Mouse (Mus musculus): ENCODE data around the gene Clec12a. TPM values are rescaled to one million over a fixed set of nuclear protein-coding genes. Genes with fewer than 3 reads are reported as not detected.

The Clec12a gene
- polyA plus RNA-seq, 1 experiment: 0.14 TPM

DNA sequence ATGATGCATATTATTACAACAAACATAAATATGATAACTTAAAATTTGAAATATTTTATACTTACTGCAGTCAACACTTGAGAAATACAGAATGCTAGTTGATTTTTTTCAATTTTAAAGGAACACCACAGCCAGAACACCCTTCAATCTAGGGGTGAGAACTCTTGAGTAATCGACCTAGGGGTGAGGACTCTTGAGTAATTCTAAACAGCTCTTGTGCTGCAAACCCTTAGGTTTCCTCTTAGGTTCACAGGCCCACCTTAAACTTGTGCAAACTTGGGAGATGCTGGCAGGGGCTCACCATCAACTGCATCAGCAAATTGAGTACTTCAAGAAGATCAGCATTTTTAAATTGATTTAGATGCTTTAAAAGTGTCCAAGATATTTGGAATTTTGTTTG, 4.7 kb upstream of the Clec12a start:
- TF ChIP-seq CTCF (IDR thresholded peaks at IDR 0.05; ENCODE audit: borderline replicate concordance, extremely low read depth, insufficient read depth, insufficient read length) (no peak), POLR2A (IDR thresholded peaks at IDR 0.05; ENCODE audit: borderline replicate concordance, extremely low read depth, insufficient read depth, insufficient read length, poor library complexity, severe bottlenecking) (no peak)
- DNase-seq (ENCODE audit: low read depth): no peak

DNA sequence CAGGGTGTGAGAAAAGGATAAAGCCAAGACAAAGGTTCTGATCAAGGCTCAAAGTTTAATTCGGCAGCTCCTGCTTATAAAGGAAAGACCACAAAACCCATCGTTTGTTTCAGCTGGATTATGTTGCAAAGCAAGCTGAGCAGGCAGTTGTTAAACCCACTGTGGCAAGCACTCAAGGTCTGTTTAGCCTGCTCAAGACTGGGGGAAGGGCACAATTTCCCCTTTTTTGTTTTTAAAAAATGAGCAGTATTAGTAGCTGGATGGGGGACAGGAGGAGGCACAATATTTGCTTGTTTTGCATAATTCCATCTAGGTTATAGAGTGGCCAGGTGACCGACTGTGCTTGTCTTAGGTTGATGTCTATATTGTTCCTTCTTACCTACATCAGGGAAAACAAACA, 1.9 kb downstream of the Clec12a start:
- TF ChIP-seq POLR2A (IDR thresholded peaks at IDR 0.05; ENCODE audit: borderline replicate concordance, extremely low read depth, insufficient read depth, insufficient read length, poor library complexity, severe bottlenecking) (no peak), CTCF (IDR thresholded peaks at IDR 0.05; ENCODE audit: borderline replicate concordance, extremely low read depth, insufficient read depth, insufficient read length) (no peak)

DNA sequence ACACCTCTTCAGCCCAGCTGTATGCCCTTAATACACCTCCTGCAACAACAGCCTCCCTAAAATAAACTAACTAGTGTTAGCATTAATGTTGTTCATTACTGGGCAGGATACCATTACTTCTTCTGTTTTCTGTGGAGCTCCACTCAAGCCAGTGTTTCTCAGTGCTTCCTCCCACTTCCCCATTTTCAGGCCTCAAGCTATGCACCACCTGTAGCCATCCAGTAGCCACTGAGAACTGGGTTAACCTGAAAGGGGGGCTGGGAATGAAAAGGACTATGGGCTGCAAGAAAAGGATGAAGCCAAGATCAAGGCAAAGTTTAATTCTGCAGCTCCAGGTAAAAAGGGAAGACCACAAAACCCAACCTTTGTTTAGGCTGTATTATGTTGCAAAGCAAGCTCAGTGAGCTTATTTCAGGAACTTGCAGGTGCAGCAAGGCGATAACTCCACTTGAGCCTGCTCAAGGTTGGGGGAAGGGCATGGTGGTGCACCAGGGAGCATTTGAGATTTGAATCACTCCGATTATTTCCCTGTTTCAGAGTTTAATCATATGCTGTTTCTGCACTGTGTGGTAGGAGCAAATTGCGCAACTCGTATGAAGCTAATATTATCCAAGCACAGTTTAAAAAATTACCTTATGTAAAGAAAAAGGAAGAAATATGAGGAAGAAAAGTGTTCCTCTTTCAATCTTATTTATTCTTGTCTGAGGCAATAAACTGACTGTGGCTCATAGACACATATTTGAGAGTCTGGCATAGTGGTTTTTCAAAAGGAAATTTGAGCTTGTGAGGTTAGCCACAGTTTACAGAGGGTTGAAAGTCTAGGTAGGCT, 7.2 kb downstream of the Clec12a start:
- no peak for TF ChIP-seq POLR2A (IDR thresholded peaks at IDR 0.05; ENCODE audit: borderline replicate concordance, extremely low read depth, insufficient read depth, insufficient read length, poor library complexity, severe bottlenecking)
- DNase-seq (ENCODE audit: low read depth): no peak

More for the DNA sequence above, 1.9 kb downstream of the Clec12a start:
- DNase-seq (ENCODE audit: low read depth): no peak

DNA sequence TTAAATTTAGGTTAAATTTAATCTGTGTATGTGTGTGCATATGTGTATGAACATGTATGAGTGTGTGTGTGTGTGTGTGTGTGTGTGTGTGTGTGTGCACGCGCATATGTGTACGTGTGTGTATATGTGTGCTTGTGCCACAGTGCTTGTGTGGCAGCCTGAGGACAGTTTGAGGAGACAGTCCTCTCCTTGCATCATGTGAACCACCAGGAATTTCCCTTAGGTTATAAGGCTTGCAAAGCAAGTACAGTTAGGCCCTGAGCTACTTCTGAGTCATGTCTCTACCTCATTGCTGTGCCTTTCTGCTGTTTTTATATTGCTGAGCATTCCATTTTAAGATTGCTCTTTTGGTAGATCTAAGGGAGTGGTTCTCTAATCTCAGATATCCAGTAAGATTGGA, 8.6 kb downstream of the Clec12a start:
- no peak for DNase-seq (ENCODE audit: low read depth)
- TF ChIP-seq CTCF (IDR thresholded peaks at IDR 0.05; ENCODE audit: borderline replicate concordance, extremely low read depth, insufficient read depth, insufficient read length) (no peak), POLR2A (IDR thresholded peaks at IDR 0.05; ENCODE audit: borderline replicate concordance, extremely low read depth, insufficient read depth, insufficient read length, poor library complexity, severe bottlenecking) (no peak)

DNA sequence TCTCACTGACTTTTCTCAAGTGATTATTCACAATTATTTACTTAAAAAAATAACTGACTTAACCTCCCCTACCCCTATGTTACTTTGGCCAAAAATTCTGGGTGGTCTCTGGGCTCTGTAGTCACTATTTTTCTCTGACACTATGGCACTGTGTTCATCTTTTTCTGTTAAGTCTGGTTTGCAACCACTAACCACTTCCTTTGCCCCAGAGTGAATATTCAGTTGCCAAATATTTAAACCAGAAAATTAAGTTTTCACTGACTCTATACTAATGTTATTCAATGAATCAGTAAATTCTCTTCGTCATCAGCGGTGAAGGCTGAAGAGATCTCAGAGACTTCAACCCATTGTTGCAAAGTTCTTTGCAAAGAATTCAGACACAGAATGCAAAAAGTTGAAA, 13.3 kb downstream of the Clec12a start:
- DNase-seq (ENCODE audit: low read depth): no peak
- no peak for TF ChIP-seq POLR2A (IDR thresholded peaks at IDR 0.05; ENCODE audit: borderline replicate concordance, extremely low read depth, insufficient read depth, insufficient read length, poor library complexity, severe bottlenecking)
- TF ChIP-seq CTCF (IDR thresholded peaks at IDR 0.05; ENCODE audit: borderline replicate concordance, extremely low read depth, insufficient read depth, insufficient read length): no peak

DNA sequence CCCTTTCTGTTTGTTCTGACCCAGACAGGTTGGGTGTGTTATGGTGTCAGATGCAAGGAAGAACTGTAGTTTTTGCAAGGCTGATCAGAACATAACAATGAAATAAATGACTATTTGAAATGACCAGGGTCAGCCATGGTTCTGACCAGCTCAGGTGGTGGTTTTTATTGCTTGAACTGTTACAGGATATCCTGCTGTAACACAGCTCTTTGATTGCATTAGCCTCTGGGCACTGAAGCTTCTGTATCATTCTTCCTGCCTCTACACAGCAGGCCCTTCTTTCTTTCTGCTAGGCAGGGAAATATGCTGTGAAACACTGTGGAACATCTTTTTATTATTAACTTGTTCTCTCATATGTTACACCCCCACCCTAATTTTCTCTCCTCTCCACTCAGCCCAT, 13.9 kb downstream of the Clec12a start:
- TF ChIP-seq CTCF (IDR thresholded peaks at IDR 0.05; ENCODE audit: borderline replicate concordance, extremely low read depth, insufficient read depth, insufficient read length) (no peak), POLR2A (IDR thresholded peaks at IDR 0.05; ENCODE audit: borderline replicate concordance, extremely low read depth, insufficient read depth, insufficient read length, poor library complexity, severe bottlenecking) (no peak)
- DNase-seq (ENCODE audit: low read depth): no peak

DNA sequence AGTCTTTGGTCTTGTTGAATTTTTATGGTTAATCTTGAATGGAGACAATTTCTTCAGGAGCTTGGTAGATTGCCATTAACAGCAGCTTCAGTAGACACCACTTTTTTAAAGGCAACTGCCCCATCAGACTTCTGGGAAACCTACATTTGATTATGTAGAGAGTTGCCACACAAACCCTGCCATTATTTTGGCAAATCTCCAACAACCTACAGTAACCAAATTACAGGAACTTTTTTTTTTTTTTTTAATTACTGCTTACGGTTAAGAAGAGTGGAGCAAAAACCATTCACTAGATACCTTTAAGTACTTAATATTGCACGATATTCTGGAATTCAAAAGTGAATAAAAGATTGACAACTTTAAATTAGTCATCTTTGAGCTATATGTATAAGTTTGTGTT, 17.0 kb downstream of the Clec12a start:
- no peak for DNase-seq (ENCODE audit: low read depth)
- TF ChIP-seq POLR2A (IDR thresholded peaks at IDR 0.05; ENCODE audit: borderline replicate concordance, extremely low read depth, insufficient read depth, insufficient read length, poor library complexity, severe bottlenecking) (no peak), CTCF (IDR thresholded peaks at IDR 0.05; ENCODE audit: borderline replicate concordance, extremely low read depth, insufficient read depth, insufficient read length) (no peak)

DNA sequence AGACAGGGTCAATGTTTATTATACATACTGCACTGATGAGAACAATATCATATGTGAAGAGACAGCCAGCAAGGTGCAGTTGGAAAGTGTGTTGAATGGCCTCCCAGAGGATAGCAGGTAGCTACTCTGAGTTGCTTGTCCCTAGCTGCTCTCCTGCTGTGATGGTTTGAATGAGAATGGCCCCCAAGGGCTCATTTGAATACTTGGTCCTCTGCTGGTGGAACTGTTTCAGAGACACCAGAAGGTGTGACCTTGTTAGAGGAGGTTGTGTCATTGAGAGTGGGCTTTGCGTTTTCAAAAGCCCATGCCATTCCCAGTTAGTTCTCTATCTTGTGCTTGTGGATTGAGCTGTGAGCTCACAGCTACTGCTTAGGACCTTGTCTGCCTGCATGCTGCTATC, 21.5 kb downstream of the Clec12a start:
- no peak for TF ChIP-seq CTCF (IDR thresholded peaks at IDR 0.05; ENCODE audit: borderline replicate concordance, extremely low read depth, insufficient read depth, insufficient read length)
- no peak for TF ChIP-seq POLR2A (IDR thresholded peaks at IDR 0.05; ENCODE audit: borderline replicate concordance, extremely low read depth, insufficient read depth, insufficient read length, poor library complexity, severe bottlenecking)
- DNase-seq (ENCODE audit: low read depth): no peak

DNA sequence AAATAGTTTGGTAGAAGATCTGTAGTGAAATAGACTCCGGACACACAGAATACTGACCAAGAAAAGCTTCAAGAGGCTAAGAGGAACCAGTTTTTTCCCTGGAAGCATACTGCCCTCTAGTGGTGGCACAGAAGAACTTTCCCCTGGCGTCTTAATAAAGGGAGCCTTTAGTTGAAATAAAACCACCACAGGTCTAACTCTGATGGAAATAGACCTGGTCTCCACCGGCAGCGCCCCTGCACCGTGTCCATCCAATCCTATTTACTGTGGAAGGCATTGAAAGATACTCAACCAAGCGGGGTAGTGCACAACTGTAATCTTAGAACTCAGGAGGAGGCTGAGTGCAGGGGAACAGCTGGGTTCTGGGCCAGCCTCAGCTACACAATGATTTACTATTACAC, 23.5 kb downstream of the Clec12a start:
- TF ChIP-seq CTCF (IDR thresholded peaks at IDR 0.05; ENCODE audit: borderline replicate concordance, extremely low read depth, insufficient read depth, insufficient read length): peak; percentile 81; the same call in 1 of the 2 replicates
- no peak for TF ChIP-seq POLR2A (IDR thresholded peaks at IDR 0.05; ENCODE audit: borderline replicate concordance, extremely low read depth, insufficient read depth, insufficient read length, poor library complexity, severe bottlenecking)

DNA sequence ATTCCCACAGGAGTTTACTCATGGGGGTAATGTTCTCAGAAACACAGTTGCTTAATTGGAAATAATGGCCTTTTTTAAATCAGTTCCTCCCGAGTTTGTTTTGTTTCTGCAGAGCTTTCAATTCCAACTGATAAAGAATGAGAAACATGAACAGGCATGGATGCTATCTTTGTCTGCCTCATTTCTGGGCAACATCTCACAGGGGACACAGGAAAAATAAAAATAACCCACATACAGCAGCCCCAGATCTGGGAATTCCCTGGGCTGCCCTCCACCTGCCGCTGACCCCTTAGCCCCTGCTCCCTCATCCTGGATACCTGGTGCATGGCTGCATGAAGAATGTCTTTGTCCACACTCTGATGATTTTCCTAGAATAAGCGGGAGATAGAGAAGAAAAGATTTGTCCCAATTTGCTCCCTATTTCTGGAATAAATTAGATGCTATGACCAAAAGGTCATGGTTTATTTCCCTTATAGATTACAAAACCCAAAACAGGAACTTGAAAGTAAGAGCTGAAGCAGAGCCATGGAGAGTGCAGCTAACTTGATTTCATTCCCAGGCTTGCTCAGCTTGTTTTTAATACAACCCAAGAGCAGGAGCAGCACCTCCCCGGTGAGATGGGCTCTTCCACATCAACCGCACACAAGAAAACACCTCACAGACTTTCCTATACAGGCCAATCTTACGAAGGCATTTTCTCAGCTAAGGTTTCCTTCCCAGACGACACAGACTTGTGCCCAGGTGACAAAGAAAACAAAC, 27.1 kb downstream of the Clec12a start:
- TF ChIP-seq POLR2A (IDR thresholded peaks at IDR 0.05; ENCODE audit: borderline replicate concordance, extremely low read depth, insufficient read depth, insufficient read length, poor library complexity, severe bottlenecking) (no peak), CTCF (IDR thresholded peaks at IDR 0.05; ENCODE audit: borderline replicate concordance, extremely low read depth, insufficient read depth, insufficient read length) (no peak)
- DNase-seq (ENCODE audit: low read depth): no peak

More for the DNA sequence above, 23.5 kb downstream of the Clec12a start:
- DNase-seq (ENCODE audit: low read depth): peak; percentile 87

DNA sequence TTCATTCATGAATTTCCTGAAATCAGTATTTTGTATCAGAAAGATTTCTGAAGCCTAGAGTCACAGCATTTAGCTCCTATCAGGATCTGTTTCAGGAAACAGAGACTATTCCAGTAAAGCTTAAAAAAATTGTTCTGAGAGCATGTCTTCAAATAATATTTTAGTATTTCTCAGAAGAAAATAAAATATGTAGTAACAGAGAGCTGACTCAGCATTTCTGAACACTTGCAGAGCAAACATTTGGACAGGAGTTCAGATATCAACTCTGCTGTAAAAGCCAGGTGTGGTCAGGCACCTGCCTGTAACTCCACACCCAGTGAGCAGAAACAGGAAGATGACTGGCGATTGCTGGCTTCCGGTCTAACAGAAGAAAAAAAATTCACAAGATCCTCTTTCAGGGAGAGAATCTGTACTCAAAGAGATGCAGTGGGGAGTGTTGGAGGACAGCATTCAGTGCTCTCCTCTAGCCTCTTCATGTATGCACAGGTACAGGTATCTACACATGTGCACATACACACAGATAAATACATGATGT, 32.5 kb downstream of the Clec12a start:
- no peak for TF ChIP-seq CTCF (IDR thresholded peaks at IDR 0.05; ENCODE audit: borderline replicate concordance, extremely low read depth, insufficient read depth, insufficient read length)
- TF ChIP-seq POLR2A (IDR thresholded peaks at IDR 0.05; ENCODE audit: borderline replicate concordance, extremely low read depth, insufficient read depth, insufficient read length, poor library complexity, severe bottlenecking): no peak
- DNase-seq (ENCODE audit: low read depth): no peak

All from brain, embryonic 14.5 days (tissue).